Mouse (Mus musculus) embryo, embryonic 11.5 days (tissue): Measurements from ENCODE around the gene Ifnk.

Source experiments
- DNase-seq: peaks from one replicate; pipeline ENCODE4 v3.0.0-alpha.2; 2012; ENCODE audit warnings: low read depth, low spot score

Ifnk gene

DNA sequence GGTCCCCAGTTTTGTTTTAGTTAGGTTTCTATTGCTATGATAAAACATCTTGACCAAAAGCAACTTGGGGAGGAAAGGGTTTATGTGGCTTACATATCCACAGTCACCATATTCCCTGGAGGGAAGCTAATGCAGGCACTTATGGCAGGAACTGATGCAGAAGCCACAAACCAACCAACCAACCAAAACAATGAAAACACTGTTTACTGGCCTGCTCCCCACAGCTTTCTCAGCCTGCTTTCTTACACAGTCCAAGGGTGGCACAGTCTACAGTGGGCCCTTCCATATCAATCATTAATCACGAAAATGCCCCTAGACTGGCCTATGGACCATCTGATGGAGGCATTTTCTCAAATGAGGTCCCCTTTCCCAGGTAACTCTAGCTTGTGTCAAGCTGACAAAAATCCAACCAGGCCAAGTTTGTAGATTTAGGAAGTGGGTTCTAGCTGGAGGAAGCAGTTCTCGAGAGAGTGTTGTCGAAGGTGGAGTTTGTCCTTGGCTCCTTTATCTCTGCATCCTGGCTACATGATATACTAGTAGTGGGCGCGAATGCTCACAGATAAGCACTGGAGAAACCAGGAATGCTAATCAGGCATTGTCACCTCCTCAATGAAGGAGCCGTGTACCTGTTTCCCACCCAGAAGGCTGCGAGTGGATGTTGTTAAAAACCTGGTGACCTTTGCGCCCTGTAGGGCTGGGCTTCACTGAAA is 35.9 kb downstream of the Ifnk start:
- DNase-seq: no peak

GRCm38 (mm10) chr4:35189794-35190193 is 37.9 kb downstream of the Ifnk start:
- no peak for DNase-seq

DNA sequence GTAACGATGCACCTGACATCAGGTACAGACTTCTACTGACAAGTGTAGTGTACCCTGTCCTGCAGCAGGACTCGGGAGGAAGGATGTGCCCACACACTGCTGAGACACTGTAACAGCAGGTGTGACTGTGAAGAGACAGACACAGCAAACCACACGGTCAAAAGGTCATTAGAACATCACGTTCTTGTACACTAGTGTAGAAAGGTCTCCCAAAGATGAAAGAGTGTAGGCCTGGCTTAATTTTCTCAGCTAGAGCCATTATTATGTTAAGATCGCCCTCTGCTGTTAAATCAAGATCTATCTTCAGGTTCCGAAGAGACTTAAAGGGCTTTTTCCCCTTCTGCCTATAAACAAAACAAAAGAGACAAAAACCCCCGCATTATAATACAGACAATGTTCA is 40.9 kb downstream of the Ifnk start:
- DNase-seq: peak; percentile 7

GRCm38 (mm10) chr4:35201700-35202099 is 49.8 kb downstream of the Ifnk start:
- no peak for DNase-seq
